Mouse (Mus musculus) cerebellum, postnatal 4 days (tissue): ENCODE measurements at regions not wholly inside any gene's neighbourhood (a gene's known extent, or its start where the extent isn't known, plus 50 kb on each side); places are given as distances from the start of the nearest gene placed in this dataset.

Experiments
- DNase-seq, 2 experiments: peaks; one replicate each; pipeline ENCODE4 v3.0.0; 2022; ENCODE audit warnings: low spot score in 2 of 2, mixed read lengths in 1 of 2

GRCm38 (mm10) chr4:73111311-73111710 is 258.9 kb upstream of the Aldoart1 start:
- DNase-seq, result peak in 1 of 2 experiments; percentile 3
